Mouse (Mus musculus) urinary bladder, postnatal 25 days (tissue): ENCODE measurements around the gene Id1.

Experiments
- DNase-seq: peaks from one replicate; pipeline ENCODE4 v3.0.0; 2022; ENCODE audit warnings: low spot score

The Id1 gene

GRCm38 (mm10) chr2:152723651-152724331 is 12.3 kb upstream of the Id1 start:
- no peak for DNase-seq

DNA sequence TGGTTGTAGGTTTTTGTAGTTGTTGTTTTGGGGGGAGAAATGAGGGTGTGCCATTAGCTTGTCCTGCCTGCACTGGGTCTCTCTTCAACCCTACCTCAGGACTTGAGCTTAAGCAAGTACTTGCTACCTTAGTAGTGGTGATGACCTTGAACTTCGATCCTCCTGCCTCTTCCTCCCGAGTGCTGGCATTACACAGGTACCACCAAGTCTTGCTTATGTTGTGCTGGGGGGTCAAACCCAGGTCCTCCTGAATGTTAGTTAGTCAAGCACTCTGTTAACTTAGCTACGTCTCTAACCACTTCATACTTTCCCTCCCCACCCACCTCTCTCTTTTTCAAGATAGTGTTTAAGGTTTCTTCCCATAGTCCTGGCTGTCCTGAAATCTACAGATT is 11.7 kb upstream of the Id1 start:
- DNase-seq, result no peak

DNA sequence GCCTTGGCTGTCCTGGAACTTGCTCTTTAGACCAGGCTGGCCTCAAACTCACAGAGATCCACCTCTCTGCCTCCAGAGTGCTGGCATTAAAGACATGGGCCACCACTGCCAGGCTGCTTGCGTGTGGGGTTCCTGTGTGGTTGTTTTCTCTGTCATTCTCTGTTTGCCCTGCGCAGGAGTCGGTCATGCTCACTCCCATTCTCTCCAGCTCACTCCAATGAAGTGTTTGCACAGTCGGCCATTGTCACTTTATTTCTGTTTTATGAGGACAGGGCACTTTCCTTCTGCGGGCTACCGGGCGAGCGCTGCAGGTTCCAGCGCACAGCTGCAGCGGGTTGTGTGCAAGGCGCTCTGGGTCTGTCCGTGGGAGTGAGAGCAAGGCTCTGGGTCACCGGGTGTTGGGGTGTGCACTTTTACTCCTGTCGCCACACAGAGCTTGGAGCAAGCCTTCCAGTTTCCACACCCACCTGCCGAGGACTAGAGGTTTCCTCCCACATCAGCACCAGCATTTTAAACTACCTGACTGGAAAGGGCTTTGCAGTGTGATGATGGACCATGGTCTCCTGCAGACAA is 10.8 kb upstream of the Id1 start:
- DNase-seq, result no peak

GRCm38 (mm10) chr2:152726213-152726612 is 9.8 kb upstream of the Id1 start:
- DNase-seq, result no peak

GRCm38 (mm10) chr2:152726751-152727335 is 9.2 kb upstream of the Id1 start:
- DNase-seq, result no peak

DNA sequence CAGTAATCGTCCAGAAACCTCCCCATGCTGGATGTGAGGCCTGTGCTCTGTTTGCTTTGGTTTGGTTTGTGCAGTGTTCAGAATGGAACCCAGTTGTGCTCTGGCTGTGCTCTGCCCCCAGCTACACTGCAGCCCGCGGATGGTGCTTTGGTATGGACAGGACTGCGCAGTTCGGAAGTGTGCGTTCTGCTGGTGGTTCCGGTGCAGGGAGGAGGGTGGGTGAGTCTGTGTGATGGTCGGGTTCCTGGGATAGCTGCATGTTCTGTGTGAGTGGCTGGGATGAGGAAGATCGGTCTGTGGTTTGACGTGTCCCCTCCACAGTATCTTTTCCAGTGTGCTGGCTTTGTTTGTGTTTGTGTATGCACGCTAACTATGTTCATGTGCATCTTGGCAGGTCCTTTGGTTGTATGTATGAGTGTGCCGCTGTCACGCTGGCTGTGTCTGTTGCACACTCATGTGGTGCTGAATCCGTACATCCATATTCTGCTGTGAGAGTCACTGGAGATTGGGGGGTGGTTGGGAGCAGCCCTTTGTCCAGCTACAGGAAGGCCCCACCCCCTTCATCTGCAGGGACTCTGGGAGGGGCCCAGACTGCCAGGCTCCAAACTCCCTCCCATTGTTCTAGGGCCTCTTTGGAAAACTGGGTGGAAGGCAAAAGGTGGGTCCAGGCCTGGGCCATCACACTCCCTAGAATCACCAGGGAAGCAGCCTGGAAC is 8.1 kb upstream of the Id1 start:
- DNase-seq, result no peak

DNA sequence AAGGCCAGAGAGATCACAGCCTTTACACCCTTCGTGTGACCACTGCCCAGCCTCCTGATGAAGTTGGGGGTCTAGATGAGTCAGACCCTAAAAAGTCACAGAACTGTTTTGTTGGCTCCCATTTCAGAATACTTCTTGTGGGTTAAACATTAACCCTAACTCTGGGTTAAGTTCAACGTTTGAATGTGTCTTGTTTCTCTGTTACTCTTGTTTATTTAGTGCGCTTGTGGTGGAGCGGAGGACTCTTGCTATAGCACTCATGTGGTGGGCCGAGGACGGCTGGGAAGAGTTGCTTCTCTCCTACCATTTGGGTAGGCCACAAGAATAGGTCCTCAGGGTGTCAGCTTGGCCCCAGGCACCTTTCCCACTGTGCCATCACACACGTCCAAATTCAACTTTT is 7.5 kb upstream of the Id1 start:
- DNase-seq, result no peak

- DNase-seq, result no peak
These were observed 6.9 kb upstream of the Id1 start for GRCm38 (mm10) chr2:152729013-152729635.

- DNase-seq, result no peak
These were observed 6.4 kb upstream of the Id1 start for GRCm38 (mm10) chr2:152729636-152730020.

- no peak for DNase-seq
These were observed 2.9 kb upstream of the Id1 start for GRCm38 (mm10) chr2:152733201-152733600.

GRCm38 (mm10) chr2:152734501-152734900 is 1.6 kb upstream of the Id1 start:
- DNase-seq, result no peak

DNA sequence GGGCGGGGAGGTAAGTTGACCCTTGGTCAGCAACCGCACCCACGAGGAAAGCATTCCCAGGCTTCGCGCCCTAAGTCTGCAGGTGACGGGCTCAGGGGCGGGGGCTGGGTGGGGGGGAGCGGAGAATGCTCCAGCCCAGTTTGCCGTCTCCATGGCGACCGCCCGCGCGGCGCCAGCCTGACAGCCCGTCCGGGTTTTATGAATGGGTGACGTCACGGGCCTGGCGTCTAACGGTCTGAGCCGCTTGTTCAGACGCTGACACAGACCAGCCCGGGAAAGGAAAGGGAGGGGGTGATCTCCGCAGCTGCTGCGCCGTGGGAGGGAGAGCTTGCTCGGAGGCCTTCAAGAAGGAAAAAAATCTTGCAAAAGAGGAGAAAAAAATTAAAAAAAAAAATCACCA is 1.1 kb upstream of the Id1 start:
- peak; percentile 96 for DNase-seq

DNA sequence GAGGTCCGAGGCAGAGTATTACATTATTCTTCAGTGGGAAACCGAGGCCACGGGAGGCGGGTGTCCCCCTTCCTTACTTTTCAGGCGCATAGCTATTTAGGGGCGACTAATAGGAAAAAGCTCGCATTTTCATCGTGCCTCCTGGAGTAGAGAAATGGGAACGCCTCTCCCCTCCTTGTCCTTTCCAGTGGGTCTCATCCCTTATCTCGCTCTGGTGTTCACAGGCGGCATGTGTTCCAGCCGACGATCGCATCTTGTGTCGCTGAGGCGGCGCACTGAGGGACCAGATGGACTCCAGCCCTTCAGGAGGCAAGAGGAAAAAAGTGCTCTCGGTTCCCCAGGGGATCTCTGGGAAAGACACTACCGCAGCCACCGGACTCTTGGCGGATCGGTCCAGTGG is 697 bp downstream of the Id1 start:
- DNase-seq, result peak; percentile 36

DNA sequence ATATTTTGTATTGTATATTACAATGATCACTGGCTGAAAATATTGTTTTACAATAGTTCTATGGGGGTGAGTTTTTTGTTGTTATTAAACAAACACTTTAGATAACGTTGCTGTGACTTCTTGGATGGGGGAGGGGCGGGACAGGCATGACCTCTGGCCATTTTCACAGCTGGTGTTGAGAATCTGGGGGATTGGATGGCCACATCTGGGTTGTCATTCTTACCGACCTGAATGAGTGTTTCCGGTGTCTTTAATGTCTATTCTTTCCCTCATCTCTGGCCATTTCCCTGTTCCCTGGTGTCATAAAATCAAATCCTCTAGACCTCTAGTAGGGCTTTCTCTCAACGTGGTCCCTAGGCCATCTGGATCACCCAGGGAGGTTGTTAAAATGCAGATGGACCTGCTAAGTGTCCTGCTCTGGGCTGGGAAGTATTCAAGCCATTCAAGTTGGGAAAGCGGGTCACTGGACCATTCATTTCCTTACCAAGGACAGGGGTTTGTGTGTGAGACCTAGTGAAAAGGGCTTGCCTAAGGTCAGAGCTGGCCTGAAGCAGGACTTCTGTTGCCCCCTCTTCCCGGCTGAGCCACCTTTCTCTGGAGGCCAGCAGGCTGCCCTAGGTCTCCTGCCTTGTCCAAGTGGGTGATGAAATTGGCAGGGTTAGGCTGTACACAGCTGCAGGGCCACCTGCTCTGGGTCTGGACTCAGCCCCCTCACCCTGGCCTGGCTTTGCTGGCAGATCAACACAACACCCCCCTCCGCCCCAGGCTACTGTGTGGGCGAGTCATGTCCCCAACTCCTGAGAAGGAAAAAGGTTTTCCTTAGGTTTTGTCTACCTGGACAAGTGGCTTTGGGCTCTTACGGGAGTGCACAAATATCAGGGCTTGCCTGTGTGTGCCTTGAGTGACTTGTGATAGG is 1.5 kb downstream of the Id1 start:
- peak; percentile 35 for DNase-seq

DNA sequence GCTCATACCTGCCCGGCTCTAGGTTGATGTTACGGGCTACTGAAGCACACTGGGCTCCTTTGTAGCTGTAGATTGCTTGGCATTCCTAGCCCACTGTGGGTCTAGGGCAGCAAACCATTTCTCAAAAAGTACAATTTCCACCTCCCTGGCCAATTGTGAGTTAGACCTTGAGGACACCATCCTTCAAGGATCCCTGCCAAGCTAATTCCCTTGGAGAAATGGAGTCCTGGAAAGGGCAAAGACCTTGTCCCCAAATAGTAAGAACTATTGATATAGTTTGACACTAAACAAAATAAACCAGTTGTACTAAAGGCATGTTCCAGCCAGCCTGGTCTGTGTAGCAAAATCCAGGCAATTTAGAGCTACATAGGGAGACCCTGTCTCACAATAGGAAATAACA is 2.3 kb downstream of the Id1 start:
- DNase-seq, result no peak

GRCm38 (mm10) chr2:152739031-152739841 is 3.2 kb downstream of the Id1 start:
- peak; percentile 76 for DNase-seq

DNA sequence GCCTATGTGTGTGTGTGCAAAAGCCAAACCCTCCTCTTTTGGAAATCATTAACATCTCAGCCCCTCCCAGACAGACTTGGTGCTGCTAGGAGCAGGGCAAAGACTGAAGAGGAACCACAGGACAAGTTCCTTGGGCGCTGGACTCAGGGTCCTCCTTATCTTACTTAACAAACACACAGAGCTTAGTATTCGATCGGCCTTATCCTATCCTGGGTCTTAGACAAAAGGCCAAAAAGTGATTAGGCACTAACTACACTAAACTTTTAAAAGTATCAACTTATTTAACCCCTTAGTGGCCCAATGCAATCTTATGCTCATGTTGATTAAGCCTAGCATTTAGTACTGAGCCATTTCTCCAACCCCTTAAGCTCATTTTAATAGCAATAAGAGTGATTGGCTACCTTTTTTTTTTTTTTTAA is 3.8 kb downstream of the Id1 start:
- no peak for DNase-seq

- no peak for DNase-seq
These were observed 4.4 kb downstream of the Id1 start for GRCm38 (mm10) chr2:152740490-152740889.

- peak; percentile 73 for DNase-seq
These were observed 5.3 kb downstream of the Id1 start for GRCm38 (mm10) chr2:152741153-152742041.

DNA sequence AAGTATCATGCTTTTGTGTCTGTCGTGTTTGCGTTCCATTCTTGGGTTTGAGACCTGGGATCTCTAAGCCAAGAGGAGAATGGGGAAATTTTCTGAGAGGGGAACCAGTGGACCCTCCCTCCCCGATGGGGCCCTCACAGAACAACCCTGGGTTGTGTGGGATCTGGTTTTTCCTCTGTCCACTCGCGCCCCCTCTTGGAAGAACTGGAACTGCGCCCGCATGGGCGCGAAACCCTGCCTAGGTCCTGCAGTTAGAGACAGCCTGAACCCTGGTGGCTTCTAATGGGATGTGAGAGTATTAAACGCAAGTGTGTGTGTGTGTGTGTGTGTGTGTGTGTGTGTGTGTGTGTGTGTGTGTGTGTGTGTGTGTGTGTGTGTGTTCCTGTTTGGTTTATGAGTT is 6.4 kb downstream of the Id1 start:
- DNase-seq, result peak; percentile 72
